Mouse (Mus musculus): ENCODE results near the gene Tnfaip8l1.

Gene Tnfaip8l1

DNA sequence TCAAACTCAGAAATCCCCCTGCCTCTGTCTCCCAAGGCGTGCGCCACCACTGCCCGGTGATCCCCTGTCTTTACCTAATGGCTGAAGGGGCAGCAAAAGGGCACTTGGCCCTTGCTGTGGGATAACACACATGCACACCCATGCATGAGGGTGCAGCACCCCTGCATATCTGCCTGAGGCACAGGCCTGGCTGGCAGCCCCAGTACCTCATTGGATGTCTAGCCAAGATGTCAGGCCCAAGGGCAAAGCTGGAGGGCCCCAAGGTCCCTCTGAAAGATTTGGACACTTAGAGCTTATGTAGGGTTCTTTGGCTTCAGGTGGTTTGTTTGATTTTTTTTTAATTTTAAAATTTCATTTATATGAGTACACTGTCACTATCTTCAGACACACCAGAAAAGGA is 13.1 kb downstream of the Tnfaip8l1 start:
- no peak for DNase-seq (ENCODE audit: low spot score in 2 of 2)

DNA sequence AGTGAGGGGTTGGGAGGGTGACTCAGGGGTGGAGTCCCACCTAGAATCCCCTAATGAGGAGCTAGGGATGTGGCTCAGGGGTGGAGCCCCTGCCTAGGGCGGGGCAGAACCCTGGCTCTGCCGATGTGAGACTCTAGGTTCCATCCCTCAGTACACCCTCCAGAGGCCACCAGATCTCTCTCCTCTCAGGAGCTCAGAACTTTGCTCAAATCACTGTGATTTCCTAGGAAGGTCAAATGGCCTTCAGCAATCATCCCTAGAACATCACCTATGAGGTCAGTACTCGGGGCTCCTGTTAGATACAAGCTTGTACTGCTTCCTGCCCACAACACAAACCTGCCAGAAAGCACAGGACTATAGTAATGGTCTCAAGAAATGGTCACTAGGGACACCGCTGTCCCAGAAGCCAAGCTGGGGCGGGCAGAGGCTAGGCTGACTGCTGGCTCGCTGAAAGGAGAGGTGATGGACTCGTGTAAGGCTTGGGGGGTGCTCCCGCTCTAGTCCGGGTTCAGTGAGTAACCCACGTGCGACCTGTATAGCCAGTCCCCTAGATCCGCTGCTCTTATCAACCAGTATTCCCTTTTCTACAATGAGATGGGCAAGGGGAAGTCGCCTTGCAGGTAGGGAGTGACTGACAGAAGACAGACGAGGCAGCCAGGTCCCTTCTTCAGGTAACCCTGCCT is 20.8 kb downstream of the Tnfaip8l1 start:
- DNase-seq (ENCODE audit: low spot score in 2 of 2), result no peak

DNA sequence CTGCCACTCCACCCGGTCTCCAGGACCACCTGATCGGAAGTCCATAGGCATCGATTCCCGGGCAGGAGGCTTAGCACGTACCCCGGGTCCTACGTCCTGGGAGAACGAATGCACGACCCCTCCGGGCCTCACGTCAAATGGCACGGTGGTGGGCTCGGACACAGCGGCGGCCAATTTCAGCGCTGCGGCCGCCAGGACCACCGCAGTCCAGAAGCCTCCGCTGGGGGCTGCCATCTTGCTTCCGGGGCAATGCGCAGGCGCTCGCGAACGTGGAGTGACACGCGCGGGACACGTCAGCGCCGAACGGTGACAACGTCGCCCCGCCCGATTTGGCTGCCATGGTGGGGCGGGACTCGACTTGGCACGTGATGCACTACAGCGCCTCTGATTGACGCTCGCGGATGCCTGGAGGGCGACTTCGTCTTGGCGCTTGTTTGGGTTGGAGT is 21.4 kb downstream of the Tnfaip8l1 start, which contains the start of gene Mydgf:
Mydgf (minus strand) TSS at position 263 of the 446 bp plus-strand sequence.
- DNase-seq (ENCODE audit: low spot score in 2 of 2), result peak; percentile 91 to 97

DNA sequence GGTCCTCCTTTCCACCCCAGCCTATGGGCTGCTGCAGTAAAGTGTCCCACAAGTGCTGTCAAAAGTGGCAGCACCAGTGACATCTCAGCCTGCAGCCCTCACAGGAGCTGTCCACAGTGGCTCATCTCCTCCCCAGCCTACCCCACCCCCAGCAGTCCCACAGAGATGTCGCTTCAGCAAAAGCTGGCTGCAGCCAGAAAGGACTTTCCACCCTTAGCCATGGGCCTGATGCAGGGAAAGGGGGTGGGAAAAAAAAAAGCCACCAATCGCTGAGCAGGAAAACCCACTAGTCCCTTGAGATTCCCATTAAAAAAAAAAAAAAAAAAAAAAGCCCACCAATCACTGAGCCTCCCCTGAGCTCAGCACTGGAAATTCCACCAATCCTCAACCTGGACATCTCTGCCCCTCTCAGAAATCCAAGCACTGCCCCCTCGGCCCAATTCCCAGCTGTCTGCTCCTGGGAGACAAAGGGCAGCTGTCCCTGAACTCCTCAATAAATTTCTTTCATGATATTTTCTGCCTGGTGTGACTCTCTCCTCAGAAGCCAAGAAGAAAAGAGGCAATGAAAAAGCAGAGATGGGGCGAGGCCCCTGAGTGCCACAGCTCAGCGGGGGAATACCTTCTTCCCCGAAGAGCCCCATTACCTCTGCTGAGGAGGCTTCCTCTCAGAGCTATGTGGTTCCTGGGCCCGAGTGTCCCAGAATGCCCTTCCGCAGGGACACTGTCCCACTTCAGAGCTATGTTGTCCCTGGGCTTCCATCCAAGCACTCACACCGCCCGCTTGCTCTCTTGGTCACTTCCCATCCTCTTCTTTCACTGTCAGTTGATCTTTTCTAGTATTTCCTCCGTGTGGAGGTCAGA is 23.2 kb downstream of the Tnfaip8l1 start:
- DNase-seq (ENCODE audit: low spot score in 2 of 2), result peak in 1 of 2 experiments; percentile 62

DNA sequence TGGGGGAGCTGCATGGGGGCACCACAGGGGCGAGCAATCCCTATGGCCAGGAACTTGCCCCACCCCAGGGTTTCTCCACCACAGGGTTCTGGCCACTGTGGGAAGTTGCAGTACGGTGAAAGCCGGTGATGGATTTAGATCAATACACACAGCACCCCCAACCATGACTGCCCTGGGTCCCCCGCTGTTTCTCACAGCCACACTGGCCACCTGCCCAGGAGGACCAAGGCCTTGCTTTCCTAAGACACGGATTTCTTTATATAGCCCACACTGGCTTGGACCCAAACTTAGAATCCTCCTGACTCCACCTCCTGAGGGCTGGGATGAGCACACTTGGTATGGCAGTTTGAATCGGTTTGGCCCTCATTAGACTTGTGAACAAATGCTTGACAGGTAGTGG is 29.0 kb downstream of the Tnfaip8l1 start:
- no peak for DNase-seq (ENCODE audit: low spot score in 2 of 2)

DNA sequence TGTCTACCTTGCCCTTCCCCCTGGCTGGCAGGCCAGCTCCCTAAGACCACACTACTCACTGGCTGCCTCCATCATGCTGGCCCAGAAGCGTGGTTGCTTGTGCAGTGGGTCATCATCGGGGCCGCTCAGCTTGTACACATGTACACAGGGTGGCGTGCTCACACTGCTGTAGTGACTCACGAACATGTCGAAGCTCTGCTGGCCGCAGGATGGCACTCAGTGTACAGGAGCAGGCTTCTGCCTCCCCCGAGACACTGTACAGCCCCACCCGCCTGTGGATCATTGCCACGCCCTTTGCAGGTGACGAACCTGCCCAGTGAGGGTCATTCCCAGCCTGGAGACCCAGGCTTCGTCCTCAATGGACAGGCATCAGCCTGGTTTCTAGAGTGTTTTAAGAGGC is 32.1 kb downstream of the Tnfaip8l1 start:
- DNase-seq (ENCODE audit: low spot score in 2 of 2), result no peak

DNA sequence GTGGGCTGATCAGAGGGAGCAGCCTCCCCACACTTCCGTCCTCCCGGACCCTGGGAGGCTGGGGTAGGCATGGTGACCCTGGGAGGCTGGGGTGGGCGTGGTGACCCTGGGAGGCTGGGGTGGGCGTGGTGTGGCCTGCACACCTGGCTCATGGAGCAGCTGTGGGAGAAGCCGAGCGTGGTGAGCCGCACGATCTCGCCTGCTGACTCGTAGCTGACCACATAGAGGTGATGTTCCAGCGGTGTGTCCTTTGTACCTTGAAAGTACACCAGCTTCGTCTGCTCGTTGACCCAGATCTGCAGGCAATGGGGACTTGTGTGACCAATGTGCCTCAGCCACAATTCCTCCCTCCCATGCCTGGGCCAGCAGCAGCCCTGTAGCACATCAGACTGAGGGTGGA is 32.5 kb downstream of the Tnfaip8l1 start:
- DNase-seq (ENCODE audit: low spot score in 2 of 2), result no peak

DNA sequence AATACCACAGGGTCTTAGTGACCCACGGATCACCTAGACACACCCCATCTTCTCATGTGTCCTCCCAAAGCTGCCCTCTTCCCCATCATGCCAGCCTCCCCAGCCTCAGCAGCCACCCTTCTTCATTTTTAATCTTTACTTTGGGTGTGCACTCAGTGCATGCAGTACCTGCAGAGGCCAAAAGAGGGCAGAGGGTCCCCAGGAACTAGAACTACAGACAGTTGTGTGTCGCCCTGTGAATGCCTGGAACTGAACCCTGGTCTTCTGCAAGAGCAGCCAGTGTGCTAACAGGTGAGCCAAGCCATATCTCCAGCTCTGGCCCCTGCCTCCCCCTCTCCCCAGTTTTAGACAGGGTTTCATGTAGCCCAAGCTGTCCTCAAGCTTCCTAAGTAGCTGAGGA is 34.6 kb downstream of the Tnfaip8l1 start:
- no peak for DNase-seq (ENCODE audit: low spot score in 2 of 2)

DNA sequence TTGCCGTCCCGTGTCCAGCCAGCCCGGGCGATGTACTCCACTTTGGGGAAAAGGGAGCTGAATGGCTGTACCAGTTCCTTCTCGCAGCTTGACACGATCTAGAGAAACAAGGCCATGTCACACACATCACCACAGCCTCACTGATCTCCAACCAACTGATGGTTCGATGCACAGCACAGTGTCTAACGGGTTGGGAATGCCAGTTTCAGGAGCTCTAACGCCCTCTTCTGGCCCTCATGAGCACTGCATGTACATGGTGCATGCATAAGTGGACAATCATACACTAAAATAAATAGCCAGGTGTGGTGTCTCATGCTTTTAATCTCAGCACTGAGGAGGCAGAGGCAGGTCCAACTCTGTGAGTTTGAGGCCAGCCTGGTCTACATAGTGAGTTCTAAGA is 38.3 kb downstream of the Tnfaip8l1 start:
- DNase-seq (ENCODE audit: low spot score in 2 of 2), result no peak

DNA sequence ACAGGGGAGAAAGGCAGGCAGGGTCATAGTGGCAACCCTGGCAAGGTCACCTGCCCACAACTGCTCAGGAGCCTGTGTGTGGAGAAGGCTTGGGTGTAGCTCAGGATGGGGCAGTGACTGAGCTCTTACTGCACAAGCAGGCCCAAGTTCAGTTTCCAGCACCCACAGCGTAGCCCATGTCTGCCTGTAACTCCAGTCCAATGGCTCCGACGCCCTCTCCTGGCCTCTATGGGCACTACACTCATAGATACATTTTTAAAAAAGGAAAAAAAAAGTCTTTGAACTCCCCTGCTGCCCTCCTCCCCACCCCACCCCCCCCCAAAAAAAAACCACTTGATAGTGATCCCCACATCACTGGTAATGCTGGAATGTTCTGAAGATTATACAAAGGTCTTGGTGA is 39.4 kb downstream of the Tnfaip8l1 start:
- DNase-seq (ENCODE audit: low spot score in 2 of 2), result no peak

DNA sequence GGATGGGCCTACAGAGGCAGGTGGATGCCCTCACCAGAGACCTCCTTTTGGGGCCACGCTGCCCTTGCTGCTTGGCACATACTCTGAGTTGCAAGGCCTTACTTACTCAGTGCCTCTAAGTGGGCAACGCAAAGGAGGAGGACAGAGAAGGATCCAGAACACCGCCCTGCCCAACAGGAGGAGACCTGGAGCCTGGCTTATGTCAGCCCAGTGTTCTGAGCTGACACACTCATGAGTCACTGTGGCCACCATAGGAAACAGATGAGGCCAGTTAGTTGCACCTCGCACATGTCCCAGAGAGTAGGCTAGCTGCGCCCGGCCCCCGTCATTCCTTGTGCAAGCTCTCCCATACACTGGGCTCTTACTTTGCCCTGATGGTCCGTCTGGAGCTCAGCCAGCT is 40.2 kb downstream of the Tnfaip8l1 start:
- no peak for DNase-seq (ENCODE audit: low spot score in 2 of 2)

DNA sequence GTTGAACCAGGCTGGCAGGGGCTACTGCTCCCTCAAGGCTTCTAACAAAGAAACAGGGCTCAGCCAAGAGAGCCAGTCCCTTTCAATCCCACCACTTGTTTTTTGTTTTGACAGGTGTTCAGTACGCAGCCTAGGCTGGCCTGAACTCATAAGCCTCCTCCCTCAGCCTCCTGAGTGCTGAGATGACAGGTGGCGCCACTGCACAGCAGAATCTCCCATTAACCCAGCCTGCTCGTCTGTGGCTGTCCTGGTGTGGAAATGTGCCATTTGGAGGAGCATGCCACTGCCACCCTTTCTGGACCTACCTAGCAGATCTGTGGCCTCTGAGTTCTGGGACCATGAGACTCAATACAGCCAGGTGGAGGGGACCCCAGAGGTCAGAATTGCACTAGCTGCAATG is 41.5 kb downstream of the Tnfaip8l1 start:
- DNase-seq (ENCODE audit: low spot score in 2 of 2), result no peak

DNA sequence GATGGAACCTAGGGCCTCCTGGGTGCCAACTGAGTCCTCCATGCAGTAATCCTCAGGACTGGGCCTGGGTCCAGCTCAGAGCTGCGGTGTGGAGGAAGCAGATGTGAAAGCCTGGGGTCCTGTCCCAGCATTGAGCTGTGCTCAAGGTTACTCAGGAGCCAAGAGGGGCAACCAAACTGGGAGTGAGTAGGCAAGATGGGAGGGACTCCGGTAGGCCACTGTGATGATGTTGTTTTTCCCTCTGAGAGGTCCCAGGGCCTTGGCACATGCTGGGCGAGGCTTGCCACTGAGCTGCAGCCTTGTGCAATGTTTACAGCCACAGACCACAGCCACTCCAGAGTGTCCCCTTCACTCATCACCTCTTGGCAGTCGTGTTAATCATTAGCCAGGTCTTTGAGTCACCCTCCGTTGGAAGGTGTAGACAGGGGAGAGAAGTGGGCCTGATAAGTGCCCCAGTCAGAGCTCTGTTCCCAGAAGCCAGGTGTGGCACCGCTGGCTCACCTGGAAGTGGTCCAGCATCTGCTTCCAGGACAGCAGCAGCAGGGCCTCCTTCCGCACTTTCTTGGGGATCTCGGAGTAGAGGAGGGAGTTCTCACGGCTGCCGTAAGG is 44.1 kb downstream of the Tnfaip8l1 start:
- DNase-seq (ENCODE audit: low spot score in 2 of 2), result no peak

DNA sequence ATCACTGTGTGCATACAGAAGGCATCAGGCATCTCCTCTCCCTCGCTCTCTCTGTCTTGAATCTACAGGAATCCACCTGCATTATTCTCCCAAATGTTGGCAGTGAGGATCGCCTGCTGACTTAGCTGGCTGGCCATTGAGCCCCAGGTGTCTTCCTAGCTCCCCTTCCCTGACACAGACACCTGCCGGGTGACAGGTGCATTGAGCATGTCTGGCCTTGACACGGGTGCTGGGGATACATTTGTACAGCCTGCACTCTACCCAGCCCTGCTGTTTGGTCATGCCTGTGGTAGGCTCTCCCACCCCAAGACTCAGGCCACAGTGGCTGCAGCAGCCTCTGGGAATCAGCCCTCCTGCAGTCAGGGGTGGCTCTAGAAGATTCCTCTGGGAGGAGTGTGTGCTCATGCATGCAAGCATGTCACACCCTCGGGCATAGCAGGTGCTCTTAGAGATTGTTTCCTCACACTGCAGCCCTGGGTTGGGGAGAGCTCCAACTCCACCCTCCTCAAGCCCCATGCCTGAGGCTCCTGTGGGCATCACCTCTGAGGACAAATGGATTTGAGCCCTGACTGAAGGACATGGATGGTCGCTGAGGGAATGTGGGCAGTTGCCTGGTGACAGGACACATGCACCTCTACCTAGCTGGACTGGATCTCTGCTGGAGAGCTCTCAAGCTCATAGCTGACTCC is 44.9 kb downstream of the Tnfaip8l1 start:
- no peak for DNase-seq (ENCODE audit: low spot score in 2 of 2)

DNA sequence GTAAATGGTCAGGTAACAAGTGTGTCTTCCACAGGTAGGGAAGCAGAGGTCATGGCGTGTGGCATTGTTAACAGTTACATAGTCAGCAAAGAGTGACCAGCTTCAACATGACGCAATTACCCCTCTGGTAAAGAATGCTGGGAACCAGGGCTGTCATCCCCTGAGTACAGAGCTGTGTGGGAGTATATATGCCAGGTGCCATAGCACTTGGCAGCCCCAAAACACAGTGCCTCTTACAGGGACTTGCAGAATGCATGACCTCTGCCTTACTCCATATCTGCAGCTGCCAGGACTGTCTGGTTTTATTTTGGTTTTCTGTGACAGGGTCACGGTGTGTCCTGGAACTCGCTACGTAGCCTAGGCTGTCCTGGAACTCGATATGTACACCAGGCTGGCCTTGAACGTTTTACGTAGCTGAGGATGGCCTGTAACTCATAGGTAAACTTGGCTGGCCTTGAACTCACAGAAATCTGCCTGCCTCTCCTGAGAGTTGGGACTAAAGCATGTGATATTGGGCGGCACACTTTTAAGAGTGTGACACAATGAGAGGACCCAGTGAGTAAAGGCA is 45.8 kb downstream of the Tnfaip8l1 start:
- DNase-seq (ENCODE audit: low spot score in 2 of 2), result no peak

DNA sequence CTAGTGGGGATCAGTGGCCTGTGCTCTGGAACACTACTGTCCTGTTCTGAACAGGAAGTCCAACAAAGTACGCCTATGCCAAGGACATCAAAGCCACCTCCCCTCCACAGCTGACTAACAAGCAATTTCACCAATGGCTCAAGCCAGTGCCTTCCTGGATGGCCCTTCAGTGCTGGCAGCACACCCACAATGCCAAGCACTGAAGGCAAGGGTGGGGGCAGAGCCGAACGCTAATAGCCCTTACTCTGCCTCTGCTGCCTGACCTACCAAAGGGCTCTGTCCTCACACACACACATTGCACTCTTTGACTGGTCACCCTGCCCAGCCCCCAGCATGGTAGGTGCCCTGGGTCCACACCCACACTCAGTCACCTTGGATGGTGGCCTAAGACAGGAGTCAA is 46.5 kb downstream of the Tnfaip8l1 start:
- DNase-seq (ENCODE audit: low spot score in 2 of 2), result no peak

DNA sequence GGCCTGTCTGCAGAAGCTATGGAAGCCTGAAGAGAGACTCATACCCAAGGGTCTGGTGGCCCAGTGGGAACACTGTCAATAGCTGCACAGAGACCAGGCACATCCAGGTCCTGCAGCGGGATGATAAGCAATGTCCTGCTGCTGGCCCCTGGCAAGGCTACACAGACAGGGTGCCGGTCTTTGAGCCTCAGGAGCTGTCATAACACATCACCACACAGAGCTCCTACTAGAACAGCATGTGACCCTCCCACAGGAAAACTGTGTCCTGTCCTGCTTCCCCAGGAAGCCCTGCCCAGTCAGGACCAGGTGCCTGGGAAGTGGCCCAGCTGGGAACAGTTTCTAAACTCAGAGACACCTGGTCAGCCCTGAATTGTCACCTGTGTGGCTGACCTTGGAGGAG is 48.8 kb downstream of the Tnfaip8l1 start:
- DNase-seq (ENCODE audit: low spot score in 2 of 2), result no peak

DNA sequence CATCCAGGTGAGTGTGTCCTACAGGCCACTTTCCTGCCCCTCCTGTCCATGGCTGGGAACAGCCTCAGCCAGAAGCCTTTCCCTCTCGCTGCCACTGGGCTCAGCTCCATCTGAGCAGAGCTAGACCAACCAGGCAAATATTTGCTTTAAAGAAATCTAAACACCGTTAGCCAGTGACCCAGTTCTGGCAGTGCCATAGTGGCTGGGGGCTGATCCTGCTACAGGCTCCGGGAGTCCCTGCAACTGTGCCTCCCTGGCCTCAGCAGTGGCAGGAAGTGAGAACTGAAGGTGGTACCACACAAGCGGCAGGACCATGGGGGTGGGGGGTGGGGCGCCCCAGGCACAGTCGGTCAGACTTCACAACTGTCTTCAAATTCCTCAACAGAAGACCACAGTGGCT is 50.4 kb downstream of the Tnfaip8l1 start:
- no peak for DNase-seq (ENCODE audit: low spot score in 2 of 2)

DNA sequence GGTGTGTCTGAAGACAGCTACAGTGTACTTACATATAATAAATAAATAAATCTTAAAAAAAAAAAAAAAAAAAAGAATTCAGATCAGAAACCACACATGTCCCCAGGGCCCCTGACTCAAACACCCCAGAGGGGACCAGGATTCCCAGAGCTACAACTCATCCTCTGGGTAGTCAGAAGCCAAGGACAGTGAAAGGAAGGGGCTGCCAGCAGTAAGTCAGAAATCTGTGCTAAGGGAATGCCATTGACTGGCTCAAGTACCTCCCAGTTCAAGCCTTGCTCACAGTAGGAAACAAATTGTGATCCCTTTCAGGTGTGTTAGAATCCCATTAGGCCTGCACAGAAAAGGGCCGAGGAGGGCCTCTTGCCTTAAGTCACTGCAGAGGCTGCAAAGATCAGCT is 52.0 kb downstream of the Tnfaip8l1 start:
- DNase-seq (ENCODE audit: low spot score in 2 of 2), result no peak

DNA sequence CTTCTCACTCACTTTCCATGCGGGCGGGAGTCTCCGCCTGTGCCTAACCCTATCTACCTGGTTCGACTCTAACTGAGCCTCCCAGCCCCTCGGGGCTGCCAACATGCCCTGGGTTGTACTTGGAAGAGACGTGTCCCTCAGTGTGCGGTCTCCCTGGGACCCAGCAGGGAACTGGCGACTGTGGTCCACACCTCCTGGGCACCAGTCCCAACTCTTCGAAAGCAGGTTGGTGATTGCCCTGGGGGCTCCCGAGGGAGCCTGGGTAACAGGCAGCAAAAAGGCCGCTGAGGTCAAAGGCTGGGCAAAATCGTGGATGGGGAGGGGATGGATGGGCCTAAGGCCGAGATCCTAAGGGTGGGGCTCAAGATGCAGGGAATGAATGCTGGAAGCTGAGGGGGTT is 55.4 kb downstream of the Tnfaip8l1 start:
- DNase-seq (ENCODE audit: low spot score in 2 of 2), result no peak

DNA sequence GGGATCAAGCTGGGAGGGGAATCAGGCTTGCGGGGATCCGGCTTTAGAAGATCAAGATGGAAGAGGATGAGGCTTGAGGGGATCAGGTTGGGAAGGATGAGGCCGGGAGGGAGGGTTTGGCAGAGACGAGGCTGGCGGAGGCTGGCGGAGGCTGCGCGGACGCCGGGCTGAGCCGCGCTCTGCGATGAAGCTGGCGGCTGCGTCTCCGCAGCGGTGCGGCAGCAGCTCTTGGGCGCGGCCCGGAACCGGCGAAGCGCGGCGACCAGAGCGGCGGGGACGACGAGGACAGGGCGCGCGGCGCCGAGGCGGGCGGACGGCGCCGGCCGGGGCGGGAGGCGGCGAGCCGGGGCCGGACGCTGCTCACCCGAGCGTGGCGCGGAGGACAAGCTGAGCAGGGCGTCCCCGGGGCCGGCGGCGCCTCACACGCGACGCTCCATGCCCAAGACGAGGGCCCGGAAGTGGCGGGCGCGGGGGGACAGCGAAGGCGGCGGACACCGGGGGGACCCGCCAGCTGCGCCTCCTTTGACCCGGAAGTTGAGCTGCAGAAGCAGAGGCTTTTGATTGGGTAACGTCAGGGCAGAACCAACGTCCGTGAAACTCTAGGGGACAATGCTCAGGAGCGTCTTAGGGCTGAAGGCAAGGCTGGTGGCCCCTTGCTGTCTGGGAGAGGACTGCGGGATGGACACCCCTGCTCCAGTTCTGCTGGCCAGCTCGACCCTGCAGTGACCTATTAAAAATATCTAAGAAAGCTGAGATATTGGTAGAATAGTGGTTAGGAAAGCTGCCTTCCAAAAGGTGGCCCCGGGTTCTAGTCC is 56.3 kb downstream of the Tnfaip8l1 start, which contains the start of gene Dpp9:
Dpp9 (minus strand) TSS at position 529 of the 815 bp plus-strand sequence.
- peak; percentile 90 to 91 for DNase-seq (ENCODE audit: low spot score in 2 of 2)

Data from urinary bladder, postnatal 4 days (tissue).